Mouse (Mus musculus) erythroblast, embryonic 14.5 days (primary cell): ENCODE data around the gene Tex2.

Experiments
- GATA1 ChIP-seq: IDR thresholded peaks from 2 replicates; pipeline ENCODE4 v1.6.1; 2012; ENCODE audit warnings: low read length, inconsistent platforms, mixed read lengths
- TAL1 ChIP-seq: IDR thresholded peaks from 3 replicates; pipeline ENCODE4 v1.6.1; 2012; ENCODE audit warnings: low read length, inconsistent platforms, mixed read lengths

DNA sequence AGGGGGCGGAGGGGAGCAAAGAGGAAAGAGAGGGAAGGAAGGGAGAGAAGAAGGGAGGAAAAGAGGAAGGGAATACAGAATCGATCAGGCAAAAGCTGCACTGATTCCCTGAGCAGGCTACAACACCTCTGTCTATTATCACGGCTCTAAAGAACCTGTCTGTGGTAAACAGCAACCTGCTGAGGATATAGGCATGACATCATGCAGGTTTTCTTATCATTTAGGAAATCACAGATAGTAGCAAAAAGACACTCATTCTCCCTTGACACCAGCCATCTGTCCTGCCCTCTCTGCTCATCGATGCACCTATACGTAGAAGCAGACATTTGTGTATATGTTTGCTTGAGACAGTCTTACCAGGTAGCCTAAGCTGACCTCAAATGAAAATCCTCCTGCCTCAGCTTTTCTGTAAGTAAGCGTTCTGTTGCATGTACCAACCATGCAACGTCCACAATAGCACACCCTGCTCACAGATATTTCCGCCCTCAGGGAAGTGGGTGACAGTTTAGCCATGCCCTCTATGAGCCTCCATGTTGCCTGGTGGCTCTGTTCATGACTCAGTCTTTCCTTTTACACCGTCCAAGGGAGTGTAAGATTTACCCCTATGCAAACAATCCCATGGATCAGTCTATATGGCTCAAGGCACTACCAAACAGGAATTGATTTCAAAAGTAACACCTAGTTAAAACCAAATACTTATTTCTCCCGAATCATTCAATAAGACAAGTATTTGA, 25.3 kb downstream of the Tex2 start:
- TF ChIP-seq TAL1 (no peak), GATA1 (no peak)
